Mouse (Mus musculus): ENCODE results near the gene Wfdc5. TPM values are rescaled to one million over a fixed set of nuclear protein-coding genes. Genes with fewer than 3 reads are reported as not detected.

The Wfdc5 gene
- polyA plus RNA-seq, 1 experiment = not detected

DNA sequence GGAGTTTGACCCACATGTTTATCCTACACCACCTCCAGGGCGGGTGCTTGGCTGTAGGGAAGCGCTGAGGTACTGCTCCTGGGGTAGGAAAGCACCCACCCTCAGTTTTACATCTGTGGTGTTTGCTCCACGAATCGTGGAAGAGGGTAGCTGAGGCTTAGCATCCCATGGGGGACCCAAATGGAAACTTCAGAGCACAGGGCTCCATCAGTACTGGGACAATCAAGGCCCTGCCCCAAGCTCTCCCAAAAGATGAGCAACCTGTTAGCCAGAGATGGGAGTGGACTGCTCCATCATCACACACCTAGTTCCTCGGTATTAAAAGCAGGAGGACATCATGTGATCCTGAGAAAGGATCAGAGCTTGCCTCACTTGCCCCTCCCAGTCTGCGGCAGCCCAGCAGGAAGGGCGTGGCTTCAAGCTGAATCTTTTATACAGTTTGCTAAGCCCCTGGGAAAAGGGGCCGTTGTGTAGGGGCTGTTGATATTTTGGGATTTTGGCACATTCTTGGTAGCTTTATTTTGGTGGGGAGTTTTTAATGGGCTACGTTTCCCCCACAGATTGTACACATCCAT, 1.7 kb upstream of the Wfdc5 start:
- Histone ChIP-seq H3K4me1 (ENCODE audit: control insufficient read depth, insufficient read depth, low read length) (no peaks in the 10 kb centered on the region), H3K27ac (ENCODE audit: insufficient read depth, low read length) (no peak overlapping the region), H3K27me3 (ENCODE audit: control insufficient read depth, insufficient read depth, low read length) (no peaks in the 10 kb centered on the region), H3K4me3 (replicated peaks; ENCODE audit: insufficient read depth, low read depth, low read length) (no peak overlapping the region)
- WGBS = 49% methylated on average over 9 of the region's 9 CpGs
- TF ChIP-seq CTCF (IDR thresholded peaks at IDR 0.05; ENCODE audit: borderline replicate concordance, insufficient read depth, low read depth, low read length) (no peak), POLR2A (IDR thresholded peaks at IDR 0.05; ENCODE audit: borderline replicate concordance, insufficient read depth, low read length) (no peak)
- no peak for DNase-seq

DNA sequence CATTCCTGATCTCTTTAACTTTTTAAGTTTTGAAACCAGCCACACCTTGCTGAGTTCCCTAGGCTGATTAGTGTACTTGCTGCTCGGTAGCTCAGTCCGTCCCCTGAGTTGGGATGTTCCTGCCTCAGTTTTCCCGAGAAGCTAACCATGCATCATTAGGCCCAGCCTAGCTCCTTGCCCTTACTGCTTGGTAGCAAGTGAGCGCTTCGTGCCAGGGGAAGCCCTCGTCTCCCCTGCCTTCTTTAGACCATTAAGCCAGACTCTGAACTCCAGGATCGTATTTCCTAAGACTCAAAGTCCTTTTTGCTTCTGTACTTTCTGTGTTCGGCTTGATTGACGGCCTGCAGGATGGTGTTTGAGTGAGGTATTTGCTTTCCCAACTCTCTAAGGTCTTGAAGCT, 798 bp upstream of the Wfdc5 start:
- Histone ChIP-seq H3K27me3 (ENCODE audit: control insufficient read depth, insufficient read depth, low read length) (no peaks in the 10 kb centered on the region), H3K4me3 (replicated peaks; ENCODE audit: insufficient read depth, low read depth, low read length) (no peak overlapping the region), H3K4me1 (ENCODE audit: control insufficient read depth, insufficient read depth, low read length) (no peaks in the 10 kb centered on the region), H3K27ac (ENCODE audit: insufficient read depth, low read length) (no peak overlapping the region)
- DNase-seq = no peak
- TF ChIP-seq POLR2A (IDR thresholded peaks at IDR 0.05; ENCODE audit: borderline replicate concordance, insufficient read depth, low read length) = no peak
- no peak for TF ChIP-seq CTCF (IDR thresholded peaks at IDR 0.05; ENCODE audit: borderline replicate concordance, insufficient read depth, low read depth, low read length)
- 78% methylated on average over 9 of the region's 9 CpGs for WGBS

DNA sequence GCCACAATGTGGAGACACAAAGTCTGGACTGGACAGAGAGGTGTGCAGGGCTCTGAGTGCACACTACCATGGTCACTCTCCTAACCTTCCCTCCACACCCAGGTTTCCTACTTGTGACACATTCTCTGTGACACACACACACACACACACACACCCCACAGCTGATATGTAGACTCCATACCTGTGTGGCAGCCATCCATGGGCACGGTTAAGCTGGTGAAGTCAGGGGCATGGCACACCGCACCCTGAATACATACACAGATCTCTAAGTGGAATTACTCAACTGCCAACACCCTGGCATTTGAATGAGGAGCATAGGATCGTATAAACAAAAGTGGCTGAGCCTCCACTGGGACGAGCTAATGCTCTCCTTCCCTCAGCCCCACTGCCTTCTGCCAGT, 1.8 kb downstream of the Wfdc5 start:
- TF ChIP-seq CTCF (IDR thresholded peaks at IDR 0.05; ENCODE audit: borderline replicate concordance, insufficient read depth, low read depth, low read length) (no peak), POLR2A (IDR thresholded peaks at IDR 0.05; ENCODE audit: borderline replicate concordance, insufficient read depth, low read length) (no peak)
- no peak for DNase-seq
- Histone ChIP-seq H3K4me1 (ENCODE audit: control insufficient read depth, insufficient read depth, low read length) (no peaks in the 10 kb centered on the region), H3K4me3 (replicated peaks; ENCODE audit: insufficient read depth, low read depth, low read length) (no peak overlapping the region), H3K27ac (ENCODE audit: insufficient read depth, low read length) (no peak overlapping the region), H3K27me3 (ENCODE audit: control insufficient read depth, insufficient read depth, low read length) (no peaks in the 10 kb centered on the region)
- 93% methylated on average over 4 of the region's 4 CpGs for WGBS

DNA sequence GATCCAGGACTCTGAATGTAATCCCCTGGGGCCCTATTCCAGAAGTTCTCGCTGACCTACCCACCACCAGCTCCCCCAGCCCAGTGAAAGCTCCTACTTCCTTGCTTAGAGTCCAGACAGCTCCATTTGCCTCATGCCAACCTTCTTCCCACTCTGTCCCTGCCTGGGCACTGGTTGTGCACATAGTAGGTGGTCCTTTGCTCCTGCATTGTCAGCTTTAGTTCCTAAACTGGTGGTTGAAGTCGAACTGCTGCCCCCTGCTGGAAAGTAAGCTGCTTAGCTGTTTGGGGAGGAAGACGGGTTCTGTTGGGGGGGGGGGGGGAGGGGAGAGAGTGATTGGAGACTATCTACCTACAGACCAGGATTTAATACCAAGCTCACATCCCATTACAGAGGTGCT, 2.4 kb downstream of the Wfdc5 start:
- Histone ChIP-seq H3K27ac (ENCODE audit: insufficient read depth, low read length) (no peak overlapping the region), H3K4me1 (ENCODE audit: control insufficient read depth, insufficient read depth, low read length) (no peaks in the 10 kb centered on the region), H3K27me3 (ENCODE audit: control insufficient read depth, insufficient read depth, low read length) (no peaks in the 10 kb centered on the region), H3K4me3 (replicated peaks; ENCODE audit: insufficient read depth, low read depth, low read length) (no peak overlapping the region)
- WGBS = 40% methylated on average over 3 of the region's 3 CpGs
- TF ChIP-seq CTCF (IDR thresholded peaks at IDR 0.05; ENCODE audit: borderline replicate concordance, insufficient read depth, low read depth, low read length) (peak; percentile 19; the same call in 1 of the 2 replicates), POLR2A (IDR thresholded peaks at IDR 0.05; ENCODE audit: borderline replicate concordance, insufficient read depth, low read length) (no peak)
- DNase-seq = peak in 1 of 2 experiments; percentile 27

DNA sequence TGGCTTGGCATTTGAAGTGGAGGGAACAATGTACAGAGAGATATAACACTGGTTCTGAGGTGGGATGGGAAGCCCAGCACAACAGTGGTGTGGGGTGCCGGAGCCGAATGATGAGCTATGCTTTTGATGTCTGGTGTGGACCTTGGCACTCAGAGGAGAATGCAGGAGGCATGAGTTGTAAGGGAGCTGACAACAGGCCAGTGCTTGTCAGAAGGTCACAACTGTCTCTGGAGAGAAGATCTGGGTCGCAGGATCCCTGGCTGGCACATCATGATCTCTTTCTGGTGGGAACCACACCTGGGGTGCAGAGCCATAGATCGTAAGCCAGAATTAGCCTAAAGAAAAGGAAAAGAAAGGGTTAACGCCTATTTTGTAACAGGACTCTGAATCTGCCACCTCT, 4.7 kb downstream of the Wfdc5 start:
- H3K4me3 ChIP-seq (replicated peaks; ENCODE audit: insufficient read depth, low read depth, low read length) = no peak overlapping the region
- TF ChIP-seq POLR2A (IDR thresholded peaks at IDR 0.05; ENCODE audit: borderline replicate concordance, insufficient read depth, low read length) (no peak), CTCF (IDR thresholded peaks at IDR 0.05; ENCODE audit: borderline replicate concordance, insufficient read depth, low read depth, low read length) (no peak)
- WGBS = 83% methylated on average over 5 of the region's 5 CpGs
- no peak overlapping the region for H3K27ac ChIP-seq (ENCODE audit: insufficient read depth, low read length)
- no peaks in the 10 kb centered on the region for H3K27me3 ChIP-seq (ENCODE audit: control insufficient read depth, insufficient read depth, low read length)
- DNase-seq = no peak
- H3K4me1 ChIP-seq (ENCODE audit: control insufficient read depth, insufficient read depth, low read length) = 0 out of 2 replicates have a peak, but pooled peaks cover 4% of the 10 kb centered on the region

DNA sequence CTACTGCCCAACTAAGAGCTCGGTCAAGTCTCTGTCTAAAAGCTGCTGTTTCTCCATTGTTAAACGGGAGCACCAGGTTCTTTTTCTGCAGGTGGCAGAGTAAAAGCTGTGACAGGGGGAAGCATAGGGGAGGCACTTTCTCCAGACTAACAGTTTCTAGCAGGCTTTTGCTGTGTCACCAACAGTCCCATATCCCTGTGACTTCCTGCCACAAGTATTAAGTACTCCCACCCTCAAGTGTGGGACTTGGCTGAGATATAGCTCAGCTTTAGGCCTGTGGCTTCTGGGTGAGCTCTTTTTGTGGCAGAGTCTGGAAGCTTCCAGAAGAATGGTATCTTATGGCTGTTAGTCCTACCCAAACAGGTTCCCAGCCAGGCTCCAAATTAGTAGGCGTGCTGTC, 6.7 kb downstream of the Wfdc5 start:
- no peaks in the 10 kb centered on the region for H3K27me3 ChIP-seq (ENCODE audit: control insufficient read depth, insufficient read depth, low read length)
- DNase-seq = no peak
- H3K4me1 ChIP-seq (ENCODE audit: control insufficient read depth, insufficient read depth, low read length) = 0 out of 2 replicates have a peak, but pooled peaks cover 4% of the 10 kb centered on the region
- TF ChIP-seq CTCF (IDR thresholded peaks at IDR 0.05; ENCODE audit: borderline replicate concordance, insufficient read depth, low read depth, low read length) = no peak
- TF ChIP-seq POLR2A (IDR thresholded peaks at IDR 0.05; ENCODE audit: borderline replicate concordance, insufficient read depth, low read length) = no peak
- 80% methylated on average over 3 of the region's 3 CpGs for WGBS
- no peak overlapping the region for H3K27ac ChIP-seq (ENCODE audit: insufficient read depth, low read length)
- no peak overlapping the region for H3K4me3 ChIP-seq (replicated peaks; ENCODE audit: insufficient read depth, low read depth, low read length)

DNA sequence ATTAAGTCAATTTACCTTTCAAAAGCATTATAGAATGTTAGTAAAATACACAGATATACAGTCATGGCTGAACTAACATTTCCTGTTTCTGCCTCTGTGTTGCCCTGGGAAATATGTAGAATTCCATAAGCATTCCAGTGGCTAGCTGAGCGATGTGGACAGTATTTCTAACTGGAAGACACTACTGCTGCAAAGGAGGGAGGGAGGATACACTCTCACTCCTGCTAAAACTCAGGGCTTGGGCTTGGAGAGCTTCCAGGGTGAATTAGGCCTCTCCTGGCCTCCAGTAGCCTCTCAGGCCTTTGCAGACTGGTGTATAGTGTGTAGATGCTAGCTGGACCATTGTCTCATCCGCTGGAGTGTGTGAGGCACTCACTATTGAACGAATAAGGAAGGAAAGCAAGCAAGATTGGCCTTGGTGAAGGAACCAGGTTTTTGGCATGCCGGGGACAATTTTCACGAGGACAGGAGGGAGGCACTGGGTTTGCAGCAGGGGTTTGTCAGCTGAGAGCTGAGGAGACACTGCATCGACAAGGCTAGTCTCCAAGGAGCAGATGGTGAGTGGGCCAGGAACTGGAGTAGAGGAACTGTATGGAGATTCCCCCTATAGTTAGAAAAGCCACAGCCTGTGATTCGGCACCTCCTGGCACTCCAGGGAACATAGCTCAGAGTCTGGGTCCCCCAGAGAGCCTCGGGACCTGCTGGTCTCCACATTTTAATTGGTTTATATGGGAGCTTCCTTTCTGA, 7.7 kb downstream of the Wfdc5 start:
- Histone ChIP-seq H3K27ac (ENCODE audit: insufficient read depth, low read length) (no peak overlapping the region), H3K27me3 (ENCODE audit: control insufficient read depth, insufficient read depth, low read length) (no peaks in the 10 kb centered on the region), H3K4me3 (replicated peaks; ENCODE audit: insufficient read depth, low read depth, low read length) (no peak overlapping the region), H3K4me1 (ENCODE audit: control insufficient read depth, insufficient read depth, low read length) (0 out of 2 replicates have a peak, but pooled peaks cover 4% of the 10 kb centered on the region)
- 25% methylated on average over 8 of the region's 8 CpGs for WGBS
- DNase-seq = peak; percentile 24 to 41
- TF ChIP-seq CTCF (IDR thresholded peaks at IDR 0.05; ENCODE audit: borderline replicate concordance, insufficient read depth, low read depth, low read length) = no peak
- TF ChIP-seq POLR2A (IDR thresholded peaks at IDR 0.05; ENCODE audit: borderline replicate concordance, insufficient read depth, low read length) = no peak

DNA sequence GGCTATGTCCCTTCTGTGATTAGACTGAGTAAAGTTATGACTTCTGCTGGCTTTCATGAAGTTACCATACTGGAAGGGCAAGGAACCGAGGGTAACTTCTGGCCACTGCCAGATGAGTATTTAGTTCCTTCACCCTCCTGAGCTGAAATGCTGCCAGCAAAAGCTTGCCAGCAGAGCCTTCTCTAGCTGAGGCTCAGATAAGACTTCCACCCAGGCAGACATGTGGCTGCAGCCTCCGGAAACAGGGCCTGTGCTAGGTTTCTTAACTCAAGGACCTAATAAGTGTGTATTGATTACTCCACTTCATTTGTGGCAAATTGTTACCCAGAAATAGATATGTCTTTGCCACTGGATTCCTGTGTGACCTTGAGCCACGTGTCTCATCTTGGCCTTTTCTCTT, 9.1 kb downstream of the Wfdc5 start:
- Histone ChIP-seq H3K27me3 (ENCODE audit: control insufficient read depth, insufficient read depth, low read length) (peaks cover 3% of the 10 kb centered on the region; the same call in 1 of the 2 replicates), H3K4me1 (ENCODE audit: control insufficient read depth, insufficient read depth, low read length) (0 out of 2 replicates have a peak, but pooled peaks cover 4% of the 10 kb centered on the region), H3K27ac (ENCODE audit: insufficient read depth, low read length) (no peak overlapping the region), H3K4me3 (replicated peaks; ENCODE audit: insufficient read depth, low read depth, low read length) (no peak overlapping the region)
- TF ChIP-seq POLR2A (IDR thresholded peaks at IDR 0.05; ENCODE audit: borderline replicate concordance, insufficient read depth, low read length) = no peak
- TF ChIP-seq CTCF (IDR thresholded peaks at IDR 0.05; ENCODE audit: borderline replicate concordance, insufficient read depth, low read depth, low read length) = no peak
- no peak for DNase-seq
- WGBS = 70% methylated on average over 3 of the region's 3 CpGs
